Mouse (Mus musculus): ENCODE measurements around the gene Ifitm5. TPM values are rescaled to one million over a fixed set of nuclear protein-coding genes. Genes with fewer than 3 reads are reported as not detected.
"Not testable (repeated sequence)": the region's sequence is repeated elsewhere in the genome, so short reads cannot be mapped to it uniquely, and the experiment has no call there.

Ifitm5 gene
- polyA plus RNA-seq, 1 experiment from 2014 or later, result 0.29 TPM

GRCm38 (mm10) chr7:140968710-140969109 is 18.6 kb upstream of the Ifitm5 start:
- H3K9me3 ChIP-seq (ENCODE audit: control insufficient read depth, low read length); ATAC-seq (ENCODE audit: low FRiP score, low TSS enrichment); H3K4me3 ChIP-seq (replicated peaks; ENCODE audit: low read depth, low read length); H3K27me3 ChIP-seq (ENCODE audit: control insufficient read depth, insufficient read depth, low read length); H3K4me1 ChIP-seq (ENCODE audit: control insufficient read depth, insufficient read depth, low read length); DNase-seq; H3K27ac ChIP-seq (replicated peaks; ENCODE audit: low read depth, low read length); H3K9ac ChIP-seq (replicated peaks; ENCODE audit: low read length); H3K4me2 ChIP-seq (ENCODE audit: low read length); H3K36me3 ChIP-seq (ENCODE audit: control insufficient read depth, insufficient read depth, low read length): not testable (repeated sequence)
- WGBS, result 25% methylated on average over 3 of the region's 3 CpGs

DNA sequence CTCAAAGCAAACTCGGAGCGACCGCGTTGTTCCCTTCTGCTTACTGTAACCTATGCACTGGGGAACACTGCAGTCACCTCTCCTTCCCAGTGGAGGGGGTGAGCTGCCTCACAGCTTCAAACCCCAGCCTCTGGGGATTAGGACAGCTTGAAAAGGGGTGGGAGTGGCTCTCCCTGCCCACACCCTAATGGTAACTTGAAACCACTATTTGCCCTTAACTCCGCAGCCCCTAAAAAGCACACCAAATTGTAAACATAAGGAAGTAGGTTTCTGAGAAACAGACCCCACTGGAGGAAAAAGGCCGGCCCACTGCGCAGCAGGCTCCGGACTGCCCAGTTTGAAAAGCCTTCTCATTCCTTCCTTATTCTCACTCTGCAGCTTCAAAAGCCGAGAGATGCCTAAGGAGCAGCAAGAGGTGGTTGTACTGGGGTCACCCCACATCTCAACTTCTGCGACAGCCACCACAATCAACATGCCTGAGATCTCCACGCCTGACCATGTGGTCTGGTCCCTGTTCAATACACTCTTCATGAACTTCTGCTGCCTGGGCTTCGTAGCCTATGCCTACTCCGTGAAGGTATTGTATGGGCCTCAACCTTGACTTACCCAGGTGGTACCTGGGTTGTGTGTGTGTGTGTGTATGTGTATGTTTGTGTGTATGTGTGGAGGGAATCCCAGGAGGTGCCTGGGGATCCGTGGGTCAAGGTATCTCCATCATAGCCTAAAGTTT is 17.9 kb upstream of the Ifitm5 start:
- 8% methylated on average over 14 of the region's 14 CpGs for WGBS
- DNase-seq, result peak; percentile 23

DNA sequence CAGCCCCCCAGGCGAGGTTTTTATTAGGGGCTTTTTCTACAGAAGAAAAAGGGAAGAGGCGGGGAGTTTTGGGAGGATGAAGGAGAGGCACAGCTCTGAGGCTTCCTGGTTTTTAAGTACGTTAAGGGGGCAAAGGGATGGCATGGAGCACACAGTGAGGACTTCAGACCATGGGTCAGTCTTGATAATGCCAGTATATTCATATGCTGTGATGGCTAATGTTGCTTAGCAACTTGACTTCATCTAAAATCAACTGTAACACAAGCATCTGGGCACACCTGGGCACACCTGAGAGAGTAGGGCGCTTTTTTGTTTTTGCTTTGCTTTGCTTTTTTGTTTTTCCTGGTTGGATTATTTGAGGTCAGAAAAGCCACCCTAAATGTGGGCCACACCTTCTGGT is 16.8 kb upstream of the Ifitm5 start, which contains the start of gene Ifitm1:
Gene Ifitm1, plus strand, starts transcription at position 301 of the 400 bp plus-strand sequence.
- no peak within 1 kb of the TSS for H3K4me3 ChIP-seq (replicated peaks; ENCODE audit: low read depth, low read length)
- WGBS, result 81% methylated on average over 4 of the region's 4 CpGs
- DNase-seq (no peak), ATAC-seq (ENCODE audit: low FRiP score, low TSS enrichment) (no peak)
- no peak within 1 kb of the TSS for H3K27ac ChIP-seq (replicated peaks; ENCODE audit: low read depth, low read length)
- no peaks in the 10 kb centered on the region for H3K9me3 ChIP-seq (ENCODE audit: control insufficient read depth, low read length)
- H3K36me3 ChIP-seq (ENCODE audit: control insufficient read depth, insufficient read depth, low read length), result no peaks in the 10 kb centered on the region
- no peak within 1 kb of the TSS for H3K9ac ChIP-seq (replicated peaks; ENCODE audit: low read length)
- H3K4me2 ChIP-seq (ENCODE audit: low read length), result no peak within 1 kb of the TSS
- H3K27me3 ChIP-seq (ENCODE audit: control insufficient read depth, insufficient read depth, low read length), result no peaks in the 10 kb centered on the region
- H3K4me1 ChIP-seq (ENCODE audit: control insufficient read depth, insufficient read depth, low read length), result no peaks in the 10 kb centered on the region

More for the DNA sequence above, 17.9 kb upstream of the Ifitm5 start:
- Histone ChIP-seq H3K4me1 (ENCODE audit: control insufficient read depth, insufficient read depth, low read length) (no peaks in the 10 kb centered on the region), H3K9me3 (ENCODE audit: control insufficient read depth, low read length) (no peaks in the 10 kb centered on the region), H3K27ac (replicated peaks; ENCODE audit: low read depth, low read length) (no peak overlapping the region), H3K4me3 (replicated peaks; ENCODE audit: low read depth, low read length) (no peak overlapping the region), H3K36me3 (ENCODE audit: control insufficient read depth, insufficient read depth, low read length) (no peaks in the 10 kb centered on the region), H3K4me2 (ENCODE audit: low read length) (no peak overlapping the region), H3K27me3 (ENCODE audit: control insufficient read depth, insufficient read depth, low read length) (no peaks in the 10 kb centered on the region), H3K9ac (replicated peaks; ENCODE audit: low read length) (no peak overlapping the region)
- no peak for ATAC-seq (ENCODE audit: low FRiP score, low TSS enrichment)

DNA sequence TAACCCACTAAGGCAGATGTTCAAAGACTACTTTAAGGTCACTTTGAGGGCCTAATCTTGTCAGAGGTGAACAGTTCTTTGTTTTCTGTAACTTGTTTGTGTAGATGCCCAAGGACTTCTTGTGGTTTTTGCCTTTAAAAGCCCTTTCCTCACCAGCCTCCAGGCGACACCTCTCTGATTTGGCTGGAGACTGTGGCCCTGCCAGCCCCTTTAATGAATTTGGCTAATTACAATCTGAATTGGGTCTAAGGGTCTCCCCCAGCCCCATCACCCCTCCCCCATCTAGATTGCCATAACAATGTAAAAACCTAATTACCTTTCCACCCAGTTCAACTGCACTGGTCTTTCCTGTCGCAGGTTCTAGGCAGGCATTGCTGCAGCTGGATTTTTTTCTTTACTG is 12.6 kb upstream of the Ifitm5 start:
- H3K27ac ChIP-seq (replicated peaks; ENCODE audit: low read depth, low read length), result no peak overlapping the region
- 71% methylated on average over 2 of the region's 2 CpGs for WGBS
- no peak overlapping the region for H3K4me2 ChIP-seq (ENCODE audit: low read length)
- H3K27me3 ChIP-seq (ENCODE audit: control insufficient read depth, insufficient read depth, low read length), result no peaks in the 10 kb centered on the region
- H3K9me3 ChIP-seq (ENCODE audit: control insufficient read depth, low read length), result no peaks in the 10 kb centered on the region
- peaks cover 5% of the 10 kb centered on the region; the same call in 1 of the 2 replicates for H3K4me1 ChIP-seq (ENCODE audit: control insufficient read depth, insufficient read depth, low read length)
- no peaks in the 10 kb centered on the region for H3K36me3 ChIP-seq (ENCODE audit: control insufficient read depth, insufficient read depth, low read length)
- no peak for DNase-seq
- no peak overlapping the region for H3K9ac ChIP-seq (replicated peaks; ENCODE audit: low read length)
- ATAC-seq (ENCODE audit: low FRiP score, low TSS enrichment), result no peak
- H3K4me3 ChIP-seq (replicated peaks; ENCODE audit: low read depth, low read length), result no peak overlapping the region

- no peaks in the 10 kb centered on the region for H3K27me3 ChIP-seq (ENCODE audit: control insufficient read depth, insufficient read depth, low read length)
- 36% methylated on average over 2 of the region's 2 CpGs for WGBS
- H3K4me3 ChIP-seq (replicated peaks; ENCODE audit: low read depth, low read length), result no peak overlapping the region
- ATAC-seq (ENCODE audit: low FRiP score, low TSS enrichment), result no peak
- H3K27ac ChIP-seq (replicated peaks; ENCODE audit: low read depth, low read length), result no peak overlapping the region
- H3K9me3 ChIP-seq (ENCODE audit: control insufficient read depth, low read length), result no peaks in the 10 kb centered on the region
- no peak overlapping the region for H3K4me2 ChIP-seq (ENCODE audit: low read length)
- DNase-seq, result no peak
- no peak overlapping the region for H3K9ac ChIP-seq (replicated peaks; ENCODE audit: low read length)
- no peaks in the 10 kb centered on the region for H3K36me3 ChIP-seq (ENCODE audit: control insufficient read depth, insufficient read depth, low read length)
- H3K4me1 ChIP-seq (ENCODE audit: control insufficient read depth, insufficient read depth, low read length), result peaks cover 5% of the 10 kb centered on the region; the same call in 1 of the 2 replicates
Measured at GRCm38 (mm10) chr7:140961416-140961815, 11.3 kb upstream of the Ifitm5 start.

DNA sequence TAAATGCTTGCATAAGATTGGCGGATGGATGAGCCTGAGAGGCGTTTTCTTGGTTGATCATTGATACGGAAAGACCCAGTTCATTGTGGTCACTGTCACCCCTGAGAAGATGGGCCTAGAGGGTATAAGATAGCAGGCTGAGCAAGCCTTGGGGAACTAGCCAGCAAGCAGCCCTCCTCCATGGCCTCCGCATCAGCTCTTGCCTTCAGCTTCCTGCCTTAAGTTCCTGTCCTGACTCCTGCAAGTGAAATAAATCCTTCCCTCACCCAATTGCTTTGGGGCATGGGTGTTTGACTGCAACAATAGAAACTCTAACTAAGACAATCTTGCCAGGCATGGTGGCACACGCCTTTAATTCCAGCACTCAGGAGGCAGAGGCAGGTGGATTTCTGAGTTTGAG is 9.9 kb upstream of the Ifitm5 start:
- no peak overlapping the region for H3K9ac ChIP-seq (replicated peaks; ENCODE audit: low read length)
- peaks cover 9% of the 10 kb centered on the region; the same call in 1 of the 2 replicates for H3K4me1 ChIP-seq (ENCODE audit: control insufficient read depth, insufficient read depth, low read length)
- no peaks in the 10 kb centered on the region for H3K36me3 ChIP-seq (ENCODE audit: control insufficient read depth, insufficient read depth, low read length)
- no peaks in the 10 kb centered on the region for H3K27me3 ChIP-seq (ENCODE audit: control insufficient read depth, insufficient read depth, low read length)
- no peak for ATAC-seq (ENCODE audit: low FRiP score, low TSS enrichment)
- whole genome bisulfite sequencing, result 61% methylated on average over 5 of the region's 5 CpGs
- no peak overlapping the region for H3K4me3 ChIP-seq (replicated peaks; ENCODE audit: low read depth, low read length)
- H3K27ac ChIP-seq (replicated peaks; ENCODE audit: low read depth, low read length), result no peak overlapping the region
- H3K9me3 ChIP-seq (ENCODE audit: control insufficient read depth, low read length), result no peaks in the 10 kb centered on the region
- no peak for DNase-seq
- H3K4me2 ChIP-seq (ENCODE audit: low read length), result no peak overlapping the region

GRCm38 (mm10) chr7:140959181-140959901 is 9.2 kb upstream of the Ifitm5 start:
- no peak overlapping the region for H3K9ac ChIP-seq (replicated peaks; ENCODE audit: low read length)
- H3K9me3 ChIP-seq (ENCODE audit: control insufficient read depth, low read length), result no peaks in the 10 kb centered on the region
- H3K36me3 ChIP-seq (ENCODE audit: control insufficient read depth, insufficient read depth, low read length), result no peaks in the 10 kb centered on the region
- peaks cover 9% of the 10 kb centered on the region; the same call in 1 of the 2 replicates for H3K4me1 ChIP-seq (ENCODE audit: control insufficient read depth, insufficient read depth, low read length)
- H3K27me3 ChIP-seq (ENCODE audit: control insufficient read depth, insufficient read depth, low read length), result no peaks in the 10 kb centered on the region
- ATAC-seq (ENCODE audit: low FRiP score, low TSS enrichment) (no peak), DNase-seq (peak; percentile 72)
- no peak overlapping the region; the same call in 1 of the 2 replicates for H3K27ac ChIP-seq (replicated peaks; ENCODE audit: low read depth, low read length)
- no peak overlapping the region for H3K4me2 ChIP-seq (ENCODE audit: low read length)
- WGBS, result 4% methylated on average over 9 of the region's 9 CpGs
- no peak overlapping the region for H3K4me3 ChIP-seq (replicated peaks; ENCODE audit: low read depth, low read length)

DNA sequence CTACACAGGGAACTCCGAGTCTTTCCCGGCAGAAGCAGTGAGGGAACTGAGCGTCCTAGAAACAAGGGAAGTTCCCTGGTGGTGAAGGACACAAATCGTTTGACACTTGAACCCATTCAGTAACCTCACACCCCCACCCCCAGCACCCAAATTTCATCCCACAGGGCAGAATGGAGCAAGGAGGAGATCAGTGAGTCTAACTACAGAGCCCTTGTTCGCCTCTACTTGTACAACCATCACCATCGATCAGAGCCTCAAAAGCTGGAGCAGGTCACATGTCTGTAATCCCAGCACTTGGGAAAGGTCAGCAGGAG is 6.4 kb upstream of the Ifitm5 start:
- no peaks in the 10 kb centered on the region for H3K36me3 ChIP-seq (ENCODE audit: control insufficient read depth, insufficient read depth, low read length)
- H3K27me3 ChIP-seq (ENCODE audit: control insufficient read depth, insufficient read depth, low read length), result no peaks in the 10 kb centered on the region
- no peak overlapping the region for H3K27ac ChIP-seq (replicated peaks; ENCODE audit: low read depth, low read length)
- no peak for DNase-seq
- H3K4me1 ChIP-seq (ENCODE audit: control insufficient read depth, insufficient read depth, low read length), result peaks cover 9% of the 10 kb centered on the region; the same call in 1 of the 2 replicates
- H3K4me3 ChIP-seq (replicated peaks; ENCODE audit: low read depth, low read length), result no peak overlapping the region
- no peaks in the 10 kb centered on the region for H3K9me3 ChIP-seq (ENCODE audit: control insufficient read depth, low read length)
- H3K4me2 ChIP-seq (ENCODE audit: low read length), result no peak overlapping the region
- WGBS, result 66% methylated on average over 6 of the region's 6 CpGs
- no peak overlapping the region for H3K9ac ChIP-seq (replicated peaks; ENCODE audit: low read length)
- no peak for ATAC-seq (ENCODE audit: low FRiP score, low TSS enrichment)

Measured in midbrain, embryonic 14.5 days (tissue).